ENCODE assay signal across 23 mouse cellular contexts in genomic region chr1:170473460-170473859, GRCm38 (mm10).
DNase-seq lines count a peak whose midpoint lies in the region; ATAC-seq lines count a peak whose summit lies in the region.
"Had no signal": no experiment of that assay in that cellular context is flagged by ENCODE, and none has a peak within 500 bp of the region (broad histone marks: within the 10 kb centered on the region; RNA-seq: fewer than 3 reads in every experiment).

No protein-coding gene starts in this region.

- H3K27ac ChIP-seq in stomach, embryonic 16.5 days (ENCODE audit: low read length) = no peak overlapping the region
- H3K27ac ChIP-seq: embryonic facial prominence, embryonic 13.5 days; embryonic facial prominence, embryonic 15.5 days; forebrain, embryonic 10.5 days; forebrain, embryonic 12.5 days had no signal

- no peak overlapping the region for H3K4me3 ChIP-seq in stomach, embryonic 16.5 days (replicated peaks; ENCODE audit: low read length)
- H3K4me3 ChIP-seq: embryonic facial prominence, embryonic 13.5 days; embryonic facial prominence, embryonic 15.5 days; erythroblast, embryonic 14.5 days; forebrain, embryonic 10.5 days; forebrain, embryonic 12.5 days had no signal

- 60% methylated on average over 6 of the region's 6 CpGs for WGBS in stomach, embryonic 16.5 days

- ATAC-seq in frontal cortex, adult (ENCODE audit: low TSS enrichment) = peak; percentile 27
- ATAC-seq in stomach, embryonic 16.5 days (ENCODE audit: insufficient read depth, low FRiP score) = peak; percentile 47; the same call in 1 of the 2 replicates
- ATAC-seq: forebrain, embryonic 14.5 days; forebrain, embryonic 16.5 days had no signal

- H3K9ac ChIP-seq in stomach, embryonic 16.5 days (ENCODE audit: low read length) = no peak overlapping the region
- H3K9ac ChIP-seq: embryonic facial prominence, embryonic 13.5 days; embryonic facial prominence, embryonic 15.5 days; forebrain, embryonic 12.5 days had no signal

- H3K36me3 ChIP-seq in stomach, embryonic 16.5 days (ENCODE audit: control insufficient read depth, insufficient read depth, low read length) = no peaks in the 10 kb centered on the region
- H3K36me3 ChIP-seq: embryonic facial prominence, embryonic 13.5 days; embryonic facial prominence, embryonic 15.5 days; forebrain, embryonic 10.5 days; forebrain, embryonic 12.5 days had no signal

- no peak overlapping the region for H3K4me2 ChIP-seq in stomach, embryonic 16.5 days (ENCODE audit: low read depth, low read length)
- H3K4me2 ChIP-seq: embryonic facial prominence, embryonic 13.5 days; embryonic facial prominence, embryonic 15.5 days; forebrain, embryonic 12.5 days had no signal

- no peak for DNase-seq in frontal cortex, adult 2 months (ENCODE audit: extremely low spot score in 1 of 2, low spot score in 1 of 2)
- DNase-seq in 416B (ENCODE audit: low read depth) (peak; percentile 44), liver (no peak)
- DNase-seq in right cerebral cortex, adult 2 months (ENCODE audit: low spot score in 2 of 2) = no peak
- DNase-seq: adrenal gland, adult 2 months; adrenal gland, postnatal 10 days; adrenal gland, postnatal 25 days; cerebellum, adult 11 months; cerebellum, adult 18-20 months; cerebellum, adult 8-10 months; cerebellum, adult 9-11 months; cerebellum, postnatal 14 days; cerebellum, postnatal 36 days; embryo, embryonic 11 days had no signal

- H3K4me1 ChIP-seq in stomach, embryonic 16.5 days (ENCODE audit: control insufficient read depth, insufficient read depth, low read length) = peaks cover 10% of the 10 kb centered on the region

- no peaks in the 10 kb centered on the region for H3K9me3 ChIP-seq in stomach, embryonic 16.5 days (replicated peaks; ENCODE audit: control insufficient read depth, low read length)
- H3K9me3 ChIP-seq: embryonic facial prominence, embryonic 13.5 days; embryonic facial prominence, embryonic 15.5 days; forebrain, embryonic 10.5 days; forebrain, embryonic 12.5 days had no signal

- H3K27me3 ChIP-seq in stomach, embryonic 16.5 days (ENCODE audit: control insufficient read depth, insufficient read depth, low read length) = no peaks in the 10 kb centered on the region
- H3K27me3 ChIP-seq: embryonic facial prominence, embryonic 13.5 days; embryonic facial prominence, embryonic 15.5 days; forebrain, embryonic 12.5 days had no signal
